Mouse (Mus musculus): Measurements from ENCODE around the gene Hoxc6.

DNA sequence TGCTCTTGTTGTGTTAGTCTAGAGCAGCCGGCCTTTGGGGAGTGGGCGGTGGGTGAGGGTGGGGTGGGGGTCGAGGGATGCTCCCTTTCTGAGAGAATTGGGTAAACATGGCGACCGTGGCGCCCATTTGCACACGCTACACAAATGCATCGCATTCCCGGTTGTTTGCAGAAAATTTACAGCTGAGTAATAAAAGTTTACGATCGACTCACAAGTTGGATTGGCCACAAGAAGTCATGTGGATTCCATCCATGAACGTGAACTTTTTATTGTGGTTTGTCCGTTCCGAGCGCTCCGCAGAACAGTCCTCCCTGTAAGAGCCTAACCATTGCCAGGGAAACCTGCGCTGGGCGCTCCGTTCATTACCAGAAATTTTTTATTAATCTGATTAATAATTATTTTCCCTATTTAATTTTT is at the start of gene Hoxc6:
- TF ChIP-seq CTCF (IDR thresholded peaks at IDR 0.05; ENCODE audit: low read depth) (no peak), EP300 (IDR thresholded peaks at IDR 0.05; ENCODE audit: low read depth) (no peak)
